Mouse (Mus musculus): Measurements from ENCODE around the gene Ugt8a.

DNA sequence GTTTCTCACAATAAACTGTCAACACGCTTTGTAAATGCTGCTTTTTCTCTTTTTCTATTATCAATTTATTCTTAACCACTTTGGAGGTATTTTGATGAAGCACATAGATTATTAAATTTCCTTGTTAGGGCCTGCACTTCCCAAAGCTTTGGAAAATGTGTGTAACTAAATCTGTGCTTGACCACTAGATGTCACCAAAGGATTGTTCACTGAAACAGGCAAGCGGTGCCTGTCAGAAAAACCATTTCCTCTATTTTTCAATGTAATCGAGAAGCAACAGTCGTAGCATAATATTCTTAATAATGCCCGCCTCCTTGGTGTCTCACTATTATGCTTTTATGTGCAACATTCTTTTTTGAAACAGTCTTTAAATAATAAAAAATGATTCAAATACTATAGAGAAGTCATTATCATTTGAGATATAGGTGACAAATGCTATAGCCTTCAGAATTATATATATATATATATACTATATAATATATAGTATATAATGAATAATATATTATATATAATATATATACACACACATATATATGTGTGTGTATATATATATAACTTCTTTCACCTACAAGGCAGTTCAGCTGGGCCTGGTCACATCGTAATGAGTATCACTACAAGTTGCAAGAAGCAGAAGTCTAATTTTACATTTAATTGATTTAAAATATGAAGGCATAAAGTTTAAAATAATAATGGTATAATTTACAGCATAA is 89.1 kb downstream of the Ugt8a start:
- TF ChIP-seq EP300 (IDR thresholded peaks at IDR 0.05; ENCODE audit: insufficient read depth, low read depth, low read length) (no peak), POLR2A (IDR thresholded peaks at IDR 0.05; ENCODE audit: insufficient read depth, low read depth, low read length) (no peak), CTCF (IDR thresholded peaks at IDR 0.05) (peak; percentile 75)

Measured in heart, adult 2 months (tissue).